Mouse (Mus musculus): ENCODE measurements at regions not wholly inside any gene's neighbourhood (a gene's known extent, or its start where the extent isn't known, plus 50 kb on each side); places are given as distances from the start of the nearest gene placed in this dataset.

DNA sequence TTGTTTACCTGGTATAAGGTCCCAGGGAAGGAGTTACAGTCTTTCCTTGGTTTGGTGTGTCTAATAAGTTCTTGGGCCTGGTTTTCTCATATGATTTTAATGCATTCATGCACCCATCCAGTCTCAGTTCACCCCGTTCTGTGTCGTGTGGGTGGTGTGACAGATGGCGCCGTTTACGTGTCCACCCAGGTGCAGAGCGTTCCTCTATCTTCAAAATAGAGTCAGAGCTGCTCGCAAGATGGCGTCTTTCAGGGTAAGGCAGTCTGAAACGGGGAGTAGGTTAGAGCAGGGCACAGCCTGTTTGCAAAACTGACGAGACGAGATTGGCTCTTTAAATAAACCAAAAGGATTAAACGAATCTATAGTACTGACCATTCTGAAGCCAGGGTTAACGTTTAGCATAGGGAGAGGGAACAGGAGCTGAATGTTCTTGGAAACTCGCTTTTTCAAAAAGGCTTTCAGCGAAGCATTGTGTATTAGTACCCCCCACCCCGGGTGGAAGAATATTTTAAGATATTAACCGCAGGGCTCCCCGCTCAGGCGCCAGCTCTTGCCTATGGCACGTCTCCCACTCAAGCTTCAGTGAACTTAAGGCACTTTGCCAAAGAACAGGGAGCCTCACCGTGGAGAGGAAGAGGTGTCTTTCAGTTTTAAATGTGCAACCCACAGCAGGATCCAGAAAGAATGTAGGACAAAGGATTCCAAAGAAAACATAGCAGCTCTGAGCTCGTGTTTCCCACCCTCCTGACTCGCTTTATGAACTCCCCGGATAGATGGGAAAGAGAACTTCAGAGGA lies 241.7 kb upstream of the Pfn2 start:
- peak; percentile 74 for DNase-seq

DNA sequence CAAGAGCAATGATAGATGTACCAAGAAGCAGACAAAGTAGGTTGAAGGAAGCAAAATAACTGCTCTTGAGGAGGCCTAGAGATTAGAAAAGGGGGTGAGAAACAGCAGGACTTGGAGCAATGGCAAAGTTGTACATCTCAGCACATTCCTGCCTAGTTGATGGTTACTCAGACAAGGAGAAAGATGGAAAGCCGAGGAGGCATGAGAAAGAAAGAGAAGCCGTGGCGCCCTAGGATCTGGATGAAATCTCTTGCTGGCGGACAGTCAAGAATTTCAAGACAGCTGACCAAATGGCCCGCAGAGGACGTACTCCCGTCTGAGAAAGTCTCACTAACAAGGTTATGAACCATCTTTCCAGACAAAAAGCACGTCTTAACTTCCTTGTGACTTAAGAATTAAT lies 242.5 kb upstream of the Pfn2 start:
- DNase-seq: peak; percentile 84

DNA sequence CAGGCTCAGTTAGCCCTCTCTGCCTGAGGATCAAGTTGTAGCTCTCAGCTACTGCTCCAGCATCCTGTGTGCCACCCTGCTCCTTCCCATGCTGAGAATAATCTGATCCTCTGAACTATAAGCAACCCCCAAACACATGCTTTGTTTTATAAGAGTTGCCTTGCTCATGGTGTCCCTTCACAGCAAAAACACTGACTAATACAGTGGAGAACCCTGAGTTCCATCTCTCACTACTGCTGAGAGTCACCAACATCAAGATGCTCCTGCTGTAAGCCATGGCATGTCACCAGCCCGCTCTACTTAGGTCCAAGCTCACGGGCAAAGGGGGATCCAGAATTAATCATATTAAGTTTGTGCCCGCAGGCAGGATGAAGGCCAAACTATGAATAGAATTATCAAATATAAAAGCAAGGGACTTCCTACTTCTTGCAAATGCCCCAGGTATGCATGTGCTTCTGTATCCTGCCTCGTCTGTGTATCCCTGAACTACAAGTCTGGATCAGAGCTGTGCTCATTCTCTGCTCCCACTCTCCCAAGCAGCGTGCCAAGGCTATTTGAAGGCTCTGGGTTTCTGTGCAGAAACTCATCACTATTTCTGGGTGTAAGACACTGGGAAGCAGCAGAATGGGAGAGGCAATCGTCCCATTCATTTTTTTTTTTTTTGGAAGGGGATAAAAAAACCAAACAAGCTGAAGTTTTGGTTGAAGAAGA lies 243.7 kb upstream of the Pfn2 start:
- no peak for DNase-seq

DNA sequence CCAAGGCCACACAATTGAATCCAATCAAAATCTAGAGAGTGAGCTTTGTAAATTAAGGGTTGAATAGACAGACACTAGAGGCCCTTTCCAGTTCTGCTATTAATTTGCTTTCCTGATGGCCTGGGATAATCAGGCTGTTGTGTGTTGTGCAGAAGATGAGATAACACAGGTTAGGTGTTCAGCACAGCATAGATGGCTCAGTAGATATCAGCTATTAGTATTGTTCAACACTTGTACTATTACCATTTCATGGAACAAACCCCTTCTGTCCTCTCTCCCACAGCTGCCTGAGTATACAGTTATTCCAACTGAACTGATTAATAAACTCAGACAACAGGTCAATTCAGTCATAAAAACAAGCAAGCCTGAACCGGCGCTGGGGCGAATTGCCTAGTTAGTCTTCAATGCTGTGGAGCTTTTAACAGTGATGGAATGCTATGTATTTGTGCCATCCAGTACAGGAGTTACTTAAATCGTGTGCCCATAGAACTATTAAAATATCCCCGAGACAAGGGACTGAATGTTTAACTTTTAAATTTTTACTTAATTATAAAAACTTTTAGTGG lies 263.1 kb upstream of the Pfn2 start:
- DNase-seq: peak; percentile 44

DNA sequence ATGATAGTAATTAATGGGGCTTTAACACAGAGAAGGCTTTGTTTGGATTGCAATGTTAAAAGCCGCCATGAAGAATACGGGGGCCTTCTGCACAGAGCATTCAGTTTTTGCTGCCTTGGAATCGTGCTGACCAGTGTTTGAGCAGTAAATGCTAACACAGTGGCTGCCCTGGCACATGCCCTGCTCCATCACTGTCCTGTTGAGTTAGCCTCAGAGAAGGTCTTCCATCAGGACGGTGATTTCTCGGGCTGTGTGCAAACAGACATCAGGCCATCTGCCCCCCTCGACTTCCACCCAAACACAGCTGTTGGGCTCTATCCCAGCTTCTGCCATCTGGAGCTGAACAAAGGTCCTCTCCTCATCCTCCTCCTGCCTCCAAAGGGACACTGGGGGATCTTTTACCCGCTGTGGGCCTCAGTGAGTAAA lies 264.6 kb upstream of the Pfn2 start:
- no peak for DNase-seq

DNA sequence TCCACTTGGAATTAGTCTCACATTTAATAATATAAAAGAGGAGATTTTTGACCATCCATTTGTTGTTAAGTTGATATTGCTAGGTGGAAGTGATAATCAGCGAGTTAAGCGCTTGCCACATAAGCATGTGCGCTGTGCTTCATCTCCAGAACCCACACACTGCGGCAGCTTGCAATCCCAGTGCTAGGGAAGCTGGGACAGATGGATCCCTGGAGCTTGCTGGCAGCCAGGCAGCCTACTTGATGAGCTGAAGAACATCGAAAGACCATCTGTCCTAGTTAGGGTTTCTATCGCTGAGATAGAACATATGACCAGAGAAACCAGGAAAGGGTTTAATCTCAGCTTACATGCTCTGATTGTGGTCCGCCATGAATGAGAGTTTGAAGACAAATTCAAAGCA lies 266.1 kb upstream of the Pfn2 start:
- no peak for DNase-seq

DNA sequence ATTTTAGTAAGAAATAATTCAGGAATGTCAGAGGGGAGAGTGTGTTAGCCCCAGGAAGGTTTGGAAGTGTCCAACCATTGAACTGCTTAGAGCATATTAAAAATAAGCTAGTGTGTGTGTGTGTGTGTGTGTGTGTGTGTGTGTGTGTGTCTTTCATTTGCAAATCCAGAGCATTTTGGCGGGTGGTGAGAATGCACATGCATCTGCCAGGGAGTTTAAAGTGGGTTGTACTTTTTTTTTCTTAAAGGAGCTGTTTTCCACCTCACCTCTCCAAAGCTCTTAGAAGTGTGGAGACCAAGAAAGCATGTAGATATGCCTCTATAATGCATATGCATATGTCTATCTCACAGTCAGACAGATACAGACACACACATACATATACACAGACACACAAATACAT lies 267.6 kb upstream of the Pfn2 start:
- no peak for DNase-seq

DNA sequence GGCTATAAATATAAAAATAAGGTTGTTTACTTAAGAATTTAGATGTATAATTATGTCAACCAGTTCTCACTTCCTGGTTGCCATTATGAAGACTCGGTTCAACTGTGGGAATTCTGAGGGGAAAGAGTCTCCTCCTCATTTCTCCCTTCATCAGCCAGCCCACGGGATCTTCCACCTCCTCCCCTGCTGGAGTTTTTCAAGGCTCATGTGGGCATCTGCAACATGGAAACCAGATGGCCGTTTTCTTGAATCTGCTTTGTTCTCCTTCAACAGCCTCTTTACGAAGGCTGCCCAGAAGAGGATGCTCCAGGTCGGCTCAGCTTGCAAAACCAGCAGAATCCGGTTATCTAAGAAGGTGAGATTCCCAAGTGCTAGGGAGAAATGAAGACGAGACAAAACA lies 269.0 kb upstream of the Pfn2 start:
- no peak for DNase-seq

DNA sequence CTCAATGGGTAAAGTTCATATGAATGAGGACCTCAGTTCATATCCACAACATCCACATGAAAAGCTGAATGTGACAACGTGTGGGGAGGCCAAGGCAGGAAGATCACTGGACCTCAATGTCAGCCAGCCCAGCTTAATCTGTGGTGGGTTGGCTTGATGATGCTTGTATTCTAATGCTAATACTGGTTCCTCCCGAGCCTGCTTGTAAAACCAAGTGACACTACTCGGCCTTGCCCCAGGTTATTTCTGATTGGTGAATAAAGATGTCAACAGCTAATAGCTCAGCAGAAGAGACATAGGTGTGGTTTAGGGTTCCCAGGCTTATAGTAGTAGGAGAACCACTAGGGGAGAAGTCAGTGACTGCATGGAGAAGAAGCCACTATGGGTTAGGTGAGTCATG lies 272.2 kb upstream of the Pfn2 start:
- no peak for DNase-seq

DNA sequence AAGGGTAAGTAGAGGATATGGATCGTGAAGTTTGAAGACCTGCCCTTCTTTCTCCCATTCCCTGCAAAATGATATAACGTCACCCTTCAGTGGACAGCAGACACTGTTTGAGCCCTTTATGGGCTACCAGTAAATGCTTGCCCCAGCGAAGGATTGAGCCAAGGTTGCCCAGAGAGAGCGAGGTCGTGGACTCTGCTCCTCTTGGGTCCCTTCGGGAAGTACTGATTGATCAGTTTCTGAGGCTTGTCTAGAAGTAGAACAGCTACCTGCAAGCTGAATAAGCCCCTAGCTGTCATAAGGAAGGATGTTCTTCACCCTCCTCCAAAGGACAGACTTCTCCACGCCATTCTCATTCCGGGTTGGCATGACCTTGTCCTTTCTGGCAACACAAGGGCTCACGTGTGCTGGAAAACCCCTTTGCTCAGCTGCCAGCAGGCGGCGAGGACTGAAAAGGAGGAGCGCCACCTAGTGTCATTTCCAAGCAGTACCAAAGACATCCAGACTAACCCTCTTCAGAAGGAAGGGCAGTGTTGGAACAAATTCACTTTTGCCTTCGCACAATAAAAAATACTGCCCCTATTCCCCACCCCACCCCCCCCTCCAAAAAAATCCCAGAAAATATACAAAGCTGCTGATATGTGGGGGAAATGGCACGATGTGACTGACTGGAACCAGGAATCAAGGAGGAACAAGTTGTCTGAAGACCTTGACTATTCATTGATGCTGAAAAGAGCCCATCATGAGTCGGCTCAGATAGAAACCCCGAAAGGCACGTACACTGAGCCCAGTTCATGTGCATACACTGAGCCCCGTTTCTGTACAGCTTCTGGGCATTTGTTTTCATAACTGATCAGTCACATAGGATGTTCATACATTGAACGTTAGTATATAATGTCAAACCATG lies 274.8 kb upstream of the Pfn2 start:
- peak; percentile 86 for DNase-seq

DNA sequence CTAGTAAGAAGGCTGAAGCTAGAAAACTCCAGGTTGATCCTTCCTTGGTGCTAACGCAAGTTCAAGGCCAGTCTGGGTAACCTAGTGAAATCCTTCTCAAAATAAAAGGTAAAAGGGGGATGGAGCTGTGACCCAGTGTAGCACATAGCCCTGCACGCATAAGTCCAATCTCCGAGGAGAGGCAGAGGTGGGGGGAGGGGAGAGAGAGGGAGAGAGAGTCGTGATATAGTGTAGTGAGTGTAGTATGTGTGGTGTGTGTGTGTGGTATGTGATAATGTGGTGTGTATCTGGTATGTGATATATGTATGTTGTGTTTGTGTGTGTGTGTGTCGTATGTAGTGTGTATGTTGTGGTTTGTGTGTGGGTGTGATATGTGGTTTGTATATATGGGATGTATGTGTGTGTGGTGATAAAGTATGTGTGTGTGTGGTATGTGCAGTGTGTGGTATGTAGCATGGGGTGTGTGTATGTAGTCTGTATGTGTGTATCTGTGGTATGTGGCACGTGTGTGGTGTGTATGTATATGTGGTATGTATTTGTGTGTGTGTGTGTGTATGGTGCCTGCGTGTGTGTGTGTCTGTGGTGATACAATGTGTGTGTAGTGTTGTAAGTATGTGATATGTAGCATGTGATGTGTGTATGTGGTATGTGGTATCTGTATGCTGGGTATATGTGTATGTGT lies 275.7 kb upstream of the Pfn2 start:
- DNase-seq: no peak

DNA sequence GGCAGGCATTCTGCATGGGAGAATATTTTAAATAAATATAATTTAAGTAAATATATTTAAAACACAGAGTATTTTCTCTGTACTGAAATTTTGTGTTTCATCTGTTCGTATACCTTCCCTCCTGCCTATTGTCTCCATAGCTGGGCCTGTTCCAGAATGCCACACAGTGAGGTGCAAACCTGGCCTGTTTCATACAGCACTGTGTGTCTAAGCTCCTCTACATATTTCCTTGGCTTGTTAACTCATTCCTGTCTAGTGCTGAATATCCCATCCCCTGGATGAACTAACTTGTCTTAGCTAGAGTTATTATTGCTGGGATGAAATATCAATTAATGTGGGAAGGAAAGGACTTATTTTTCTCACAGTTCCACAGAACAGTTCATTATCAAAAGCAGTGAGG lies 277.0 kb upstream of the Pfn2 start:
- no peak for DNase-seq

DNA sequence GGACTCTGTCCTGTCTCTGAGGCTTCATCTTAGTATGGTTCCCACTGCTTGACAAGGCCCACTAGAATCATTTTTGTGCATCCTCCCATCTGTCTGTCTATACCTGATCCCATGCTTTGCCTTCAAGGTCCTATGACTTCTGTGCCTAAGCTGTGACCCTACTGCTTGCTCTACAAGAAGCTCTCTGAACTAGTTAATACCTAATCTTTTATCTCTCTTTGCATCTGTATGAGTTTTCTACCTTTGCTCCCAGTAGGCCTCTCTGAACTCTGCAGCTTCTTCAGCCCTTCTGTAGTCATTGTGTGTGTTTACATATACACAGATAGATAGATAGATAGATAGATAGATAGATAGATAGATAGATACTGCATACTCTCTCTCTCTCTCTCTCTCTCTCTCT lies 279.1 kb upstream of the Pfn2 start:
- DNase-seq: no peak

DNA sequence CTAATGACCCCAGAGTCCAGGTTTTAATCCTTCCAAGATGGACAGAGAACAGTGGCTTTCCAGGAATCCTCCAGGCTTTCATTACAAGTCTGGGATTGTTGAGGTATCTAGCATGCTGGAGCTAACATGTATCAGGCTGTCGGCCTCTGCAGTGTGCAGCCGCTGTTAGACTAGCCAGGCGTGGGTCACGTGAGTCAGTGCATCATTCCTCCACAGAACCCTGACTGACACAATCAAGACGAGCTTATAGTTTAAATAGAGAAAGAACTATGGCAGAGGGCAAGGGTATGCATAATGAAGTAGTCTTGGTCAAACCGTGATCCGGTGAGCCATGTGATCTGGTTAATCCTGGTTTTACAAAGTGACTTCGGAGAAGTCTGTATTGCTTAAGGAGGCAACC lies 280.2 kb upstream of the Pfn2 start:
- DNase-seq: no peak

DNA sequence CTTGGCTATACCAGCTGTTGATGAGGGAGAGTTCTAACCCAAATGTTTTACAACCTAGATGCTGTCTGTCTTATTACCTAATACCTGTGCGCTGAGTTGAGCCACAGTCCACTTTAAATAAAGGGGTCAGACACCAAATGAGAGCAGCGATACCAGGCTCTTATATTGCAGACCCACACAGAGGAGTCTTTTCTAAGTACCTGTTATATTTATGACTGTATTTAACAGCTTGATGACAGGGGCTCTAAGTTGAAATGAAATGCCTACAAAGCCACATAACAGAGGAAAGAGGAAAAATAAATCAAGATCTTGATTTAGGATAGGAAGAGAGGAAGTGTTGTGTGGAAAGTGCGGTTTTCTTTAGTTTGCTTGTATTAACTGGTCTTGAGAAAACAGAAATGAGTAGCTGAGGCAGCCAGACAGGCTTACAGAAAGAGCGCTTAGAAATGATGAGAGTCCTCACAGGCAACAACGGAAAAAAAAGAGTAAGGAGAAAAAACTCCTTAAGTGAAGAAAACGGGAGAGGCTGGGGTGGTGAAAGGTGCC lies 281.6 kb upstream of the Pfn2 start:
- no peak for DNase-seq

DNA sequence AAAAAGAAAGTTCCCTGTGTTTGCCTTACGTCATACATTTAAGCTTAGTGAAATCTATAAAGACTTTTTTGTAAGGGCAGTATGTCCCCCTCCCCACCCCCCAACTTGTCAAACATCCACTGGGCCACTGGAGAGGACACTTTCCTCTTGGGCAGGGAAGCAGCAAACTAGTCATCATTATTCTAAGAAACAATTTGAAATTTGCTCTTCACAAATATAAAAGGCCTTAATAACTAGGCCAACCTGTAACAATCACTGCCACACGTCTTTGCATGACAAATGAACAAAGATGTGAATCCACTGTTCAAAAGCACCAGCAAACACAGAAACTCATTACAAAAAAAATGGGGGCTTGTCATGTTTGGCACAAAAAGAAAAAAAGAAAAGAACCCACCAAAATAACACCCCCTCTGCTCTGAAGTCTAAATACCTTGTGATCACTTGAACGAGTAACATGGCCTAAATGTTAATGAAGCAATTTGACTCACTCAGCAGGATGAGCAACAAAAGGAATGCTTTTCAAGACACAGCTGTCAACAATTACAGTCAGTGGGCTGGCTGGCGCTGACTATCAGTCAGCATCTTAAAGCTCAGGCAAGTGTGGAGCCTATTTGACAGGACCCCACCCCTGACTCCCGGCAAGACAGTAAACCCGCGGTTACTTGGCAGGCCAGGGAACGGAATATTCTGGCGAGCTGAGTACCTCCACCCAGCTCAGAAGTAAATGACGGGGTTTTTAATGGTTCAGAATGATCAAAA lies 278.7 kb upstream of the Tsc22d2 start:
- DNase-seq: peak; percentile 18

DNA sequence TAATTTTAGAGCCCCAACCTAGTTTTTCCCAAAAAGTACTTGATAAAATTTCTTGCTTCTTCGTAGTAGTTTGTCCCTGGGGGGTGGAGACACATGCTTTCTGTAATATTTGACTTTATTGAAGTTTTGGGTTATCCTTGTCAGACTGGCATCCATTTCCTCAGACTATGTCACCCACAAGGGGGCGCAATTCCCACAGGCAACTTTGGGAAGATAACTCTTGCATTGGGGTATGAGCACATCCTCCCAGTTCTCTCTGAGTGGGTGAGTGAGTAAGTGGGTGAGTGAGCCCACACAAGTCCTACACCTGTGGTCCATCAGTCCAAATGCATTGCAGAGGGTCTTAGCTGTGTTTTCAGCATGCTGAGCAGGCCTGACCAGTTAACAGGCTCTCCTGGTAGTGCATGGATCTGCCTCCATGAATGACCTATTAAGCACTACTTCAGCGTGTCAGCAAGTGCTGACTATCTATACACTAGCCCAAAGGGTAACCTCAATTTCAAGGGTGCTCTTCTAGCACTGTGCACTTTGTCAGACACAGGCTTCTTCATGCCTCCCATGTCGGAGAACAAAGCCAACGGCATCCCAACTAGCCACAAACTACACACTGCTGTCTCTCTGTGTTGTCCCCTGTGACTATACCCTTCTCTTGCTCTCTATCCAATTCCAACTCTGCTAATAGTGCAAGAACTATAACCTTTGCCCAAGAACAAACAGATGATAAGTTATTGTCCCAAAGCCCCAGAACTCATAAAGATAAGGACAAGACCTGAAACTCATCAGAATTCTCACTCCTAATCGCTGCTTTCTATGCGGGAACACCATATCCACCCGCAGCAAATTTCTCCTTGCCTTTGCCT lies 275.6 kb upstream of the Tsc22d2 start:
- peak; percentile 52 for DNase-seq

DNA sequence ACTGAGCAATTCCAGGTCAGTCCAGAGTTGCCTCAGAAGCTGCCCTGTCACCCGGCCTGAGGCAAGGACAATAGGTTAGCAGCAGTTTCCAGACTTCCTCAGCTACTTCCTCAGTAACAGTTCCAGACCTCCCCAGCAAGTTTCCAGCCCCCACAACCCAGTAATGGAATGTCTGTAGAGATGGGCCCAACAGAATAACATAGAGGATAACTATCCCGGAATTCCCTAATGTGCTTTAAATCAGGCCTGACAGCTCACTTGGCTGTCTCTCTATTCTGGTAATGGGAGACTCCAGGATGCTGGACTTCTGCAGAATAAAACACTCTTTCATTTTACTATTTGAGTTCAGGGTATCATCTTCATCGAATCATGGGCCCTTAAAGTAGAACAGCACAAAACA lies 268.4 kb upstream of the Tsc22d2 start:
- peak; percentile 67 for DNase-seq

DNA sequence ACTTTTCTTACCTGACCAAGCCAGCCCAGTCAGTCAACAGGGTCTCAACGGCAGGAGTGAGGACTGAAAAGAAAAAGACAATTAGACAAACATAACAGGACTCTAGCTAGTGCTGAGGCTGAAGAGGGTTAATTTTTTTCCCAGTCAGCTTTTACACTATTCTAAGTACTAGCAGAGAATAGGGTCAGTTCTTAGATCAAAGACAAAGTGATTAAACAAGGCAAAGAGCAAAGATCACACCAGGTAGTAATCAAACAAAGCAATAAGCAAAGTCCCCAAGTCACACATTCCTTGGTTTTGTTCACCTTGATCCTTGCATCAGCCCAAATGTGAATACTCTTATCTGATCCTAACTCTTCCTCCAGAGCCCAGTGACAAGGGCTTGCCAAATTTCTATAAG lies 267.8 kb upstream of the Tsc22d2 start:
- no peak for DNase-seq

DNA sequence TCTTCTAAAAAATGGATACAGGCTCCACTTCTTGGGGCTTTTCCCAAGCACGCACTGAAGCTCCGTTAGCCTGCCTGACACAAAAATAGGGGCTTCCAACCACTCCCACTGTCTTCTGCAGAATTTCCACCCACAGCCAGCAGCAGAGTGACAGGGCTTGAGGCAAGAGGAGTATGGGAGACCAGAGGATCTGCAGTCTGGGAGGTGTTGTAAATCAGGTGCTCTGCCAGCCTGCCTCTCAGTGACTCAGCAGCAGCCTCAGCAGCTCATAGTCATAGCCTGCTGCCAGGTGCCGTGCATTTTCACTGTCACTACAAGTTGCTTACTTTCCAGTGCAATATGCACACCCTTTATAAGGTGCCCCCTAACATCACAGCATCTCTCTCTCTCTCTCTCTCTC lies 261.4 kb upstream of the Tsc22d2 start:
- no peak for DNase-seq

All from kidney, postnatal 14 days (tissue).